Mouse (Mus musculus): ENCODE data around the gene Rab43. TPM values are rescaled to one million over a fixed set of nuclear protein-coding genes. Genes with fewer than 3 reads are reported as not detected.
A peak's percentile ranks its signal among the peaks of the same experiment; 100 is the strongest.

Rab43 gene
- polyA plus RNA-seq, 1 experiment from 2014 or later, result 8.2 TPM

GRCm38 (mm10) chr6:87793821-87794510 lies 18.0 kb downstream of the Rab43 start:
- no peak for ATAC-seq (replicated peaks; ENCODE audit: insufficient number of reproducible peaks, insufficient read depth, low FRiP score, low read depth)
- Histone ChIP-seq H3K4me2 (no peak overlapping the region), H3K4me3 (no peak overlapping the region), H3K27me3 (no peaks in the 10 kb centered on the region), H3K9me3 (replicated peaks) (no peaks in the 10 kb centered on the region), H3K4me1 (replicated peaks) (peaks cover 20% of the 10 kb centered on the region), H3K27ac (no peak overlapping the region), H3K9ac (no peak overlapping the region), H3K36me3 (peaks cover 10% of the 10 kb centered on the region; the same call in 1 of the 2 replicates)
- 89% methylated on average over 10 of the region's 10 CpGs for WGBS

GRCm38 (mm10) chr6:87791826-87792225 lies 20.1 kb downstream of the Rab43 start:
- WGBS, result 91% methylated on average over 5 of the region's 5 CpGs
- Histone ChIP-seq H3K4me1 (replicated peaks) (peaks cover 25% of the 10 kb centered on the region), H3K4me3 (no peak overlapping the region), H3K27me3 (no peaks in the 10 kb centered on the region), H3K9ac (no peak overlapping the region), H3K9me3 (replicated peaks) (no peaks in the 10 kb centered on the region), H3K36me3 (peaks cover 10% of the 10 kb centered on the region; the same call in 1 of the 2 replicates), H3K4me2 (no peak overlapping the region), H3K27ac (no peak overlapping the region)
- no peak for ATAC-seq (replicated peaks; ENCODE audit: insufficient number of reproducible peaks, insufficient read depth, low FRiP score, low read depth)

GRCm38 (mm10) chr6:87790779-87791480 lies 21.0 kb downstream of the Rab43 start:
- H3K9ac ChIP-seq, result no peak overlapping the region
- H3K4me2 ChIP-seq, result no peak overlapping the region
- H3K36me3 ChIP-seq, result peaks cover 10% of the 10 kb centered on the region; the same call in 1 of the 2 replicates
- H3K9me3 ChIP-seq (replicated peaks), result no peaks in the 10 kb centered on the region
- WGBS, result 56% methylated on average over 7 of the region's 7 CpGs
- peaks cover 23% of the 10 kb centered on the region for H3K4me1 ChIP-seq (replicated peaks)
- H3K4me3 ChIP-seq, result no peak overlapping the region
- ATAC-seq (replicated peaks; ENCODE audit: insufficient number of reproducible peaks, insufficient read depth, low FRiP score, low read depth), result no peak
- H3K27me3 ChIP-seq, result no peaks in the 10 kb centered on the region
- H3K27ac ChIP-seq, result no peak overlapping the region

- Histone ChIP-seq H3K27ac (peak overlapping the region; percentile 64), H3K4me3 (no peak overlapping the region), H3K9ac (no peak overlapping the region), H3K36me3 (peaks cover 10% of the 10 kb centered on the region; the same call in 1 of the 2 replicates), H3K9me3 (replicated peaks) (no peaks in the 10 kb centered on the region), H3K27me3 (no peaks in the 10 kb centered on the region), H3K4me1 (replicated peaks) (peaks cover 23% of the 10 kb centered on the region), H3K4me2 (no peak overlapping the region)
- WGBS, result 89% methylated on average over 6 of the region's 6 CpGs
- ATAC-seq (replicated peaks; ENCODE audit: insufficient number of reproducible peaks, insufficient read depth, low FRiP score, low read depth), result no peak
Measured at GRCm38 (mm10) chr6:87789791-87790190, 22.2 kb downstream of the Rab43 start.

GRCm38 (mm10) chr6:87788896-87789587 lies 22.9 kb downstream of the Rab43 start:
- no peak overlapping the region for H3K4me3 ChIP-seq
- H3K36me3 ChIP-seq, result peaks cover 10% of the 10 kb centered on the region; the same call in 1 of the 2 replicates
- peak overlapping the region; percentile 64 for H3K27ac ChIP-seq
- 36% methylated on average over 5 of the region's 5 CpGs for whole genome bisulfite sequencing
- H3K27me3 ChIP-seq, result no peaks in the 10 kb centered on the region
- H3K4me1 ChIP-seq (replicated peaks), result peaks cover 23% of the 10 kb centered on the region
- no peaks in the 10 kb centered on the region for H3K9me3 ChIP-seq (replicated peaks)
- H3K9ac ChIP-seq, result no peak overlapping the region
- no peak overlapping the region for H3K4me2 ChIP-seq
- peak; percentile 41; the same call in 1 of the 2 replicates for ATAC-seq (replicated peaks; ENCODE audit: insufficient number of reproducible peaks, insufficient read depth, low FRiP score, low read depth)

- Histone ChIP-seq H3K9me3 (replicated peaks) (no peaks in the 10 kb centered on the region), H3K27ac (no peak overlapping the region), H3K4me3 (no peak overlapping the region), H3K4me1 (replicated peaks) (peaks cover 23% of the 10 kb centered on the region), H3K9ac (no peak overlapping the region), H3K27me3 (no peaks in the 10 kb centered on the region), H3K4me2 (no peak overlapping the region), H3K36me3 (peaks cover 10% of the 10 kb centered on the region; the same call in 1 of the 2 replicates)
- 91% methylated on average over 9 of the region's 9 CpGs for WGBS
- ATAC-seq (replicated peaks; ENCODE audit: insufficient number of reproducible peaks, insufficient read depth, low FRiP score, low read depth), result no peak
Measured at GRCm38 (mm10) chr6:87788266-87788895, 23.6 kb downstream of the Rab43 start.

GRCm38 (mm10) chr6:87787108-87787890 lies 24.7 kb downstream of the Rab43 start:
- H3K9me3 ChIP-seq (replicated peaks), result no peaks in the 10 kb centered on the region
- no peak overlapping the region for H3K27ac ChIP-seq
- no peak overlapping the region for H3K4me3 ChIP-seq
- peaks cover 6% of the 10 kb centered on the region; the same call in 1 of the 2 replicates for H3K36me3 ChIP-seq
- no peak overlapping the region for H3K4me2 ChIP-seq
- 67% methylated on average over 6 of the region's 6 CpGs for WGBS
- no peak overlapping the region for H3K9ac ChIP-seq
- no peaks in the 10 kb centered on the region for H3K27me3 ChIP-seq
- H3K4me1 ChIP-seq (replicated peaks), result peaks cover 23% of the 10 kb centered on the region
- ATAC-seq (replicated peaks; ENCODE audit: insufficient number of reproducible peaks, insufficient read depth, low FRiP score, low read depth), result no peak

GRCm38 (mm10) chr6:87786621-87787020 lies 25.3 kb downstream of the Rab43 start:
- no peaks in the 10 kb centered on the region for H3K27me3 ChIP-seq
- H3K4me3 ChIP-seq, result no peak overlapping the region
- no peak for ATAC-seq (replicated peaks; ENCODE audit: insufficient number of reproducible peaks, insufficient read depth, low FRiP score, low read depth)
- no peak overlapping the region for H3K9ac ChIP-seq
- H3K4me2 ChIP-seq, result no peak overlapping the region
- WGBS, result 72% methylated on average over 5 of the region's 5 CpGs
- H3K36me3 ChIP-seq, result no peaks in the 10 kb centered on the region
- no peaks in the 10 kb centered on the region for H3K9me3 ChIP-seq (replicated peaks)
- H3K27ac ChIP-seq, result no peak overlapping the region
- H3K4me1 ChIP-seq (replicated peaks), result peaks cover 23% of the 10 kb centered on the region

GRCm38 (mm10) chr6:87784033-87784432 lies 27.9 kb downstream of the Rab43 start:
- no peaks in the 10 kb centered on the region for H3K9me3 ChIP-seq (replicated peaks)
- H3K4me3 ChIP-seq, result no peak overlapping the region
- H3K36me3 ChIP-seq, result no peaks in the 10 kb centered on the region
- H3K4me1 ChIP-seq (replicated peaks), result peaks cover 5% of the 10 kb centered on the region
- no peak overlapping the region for H3K27ac ChIP-seq
- no peak overlapping the region for H3K4me2 ChIP-seq
- 45% methylated on average over 8 of the region's 8 CpGs for WGBS
- no peak for ATAC-seq (replicated peaks; ENCODE audit: insufficient number of reproducible peaks, insufficient read depth, low FRiP score, low read depth)
- H3K27me3 ChIP-seq, result no peaks in the 10 kb centered on the region
- H3K9ac ChIP-seq, result no peak overlapping the region

- Histone ChIP-seq H3K27ac (no peak overlapping the region), H3K4me1 (replicated peaks) (peaks cover 15% of the 10 kb centered on the region), H3K36me3 (no peaks in the 10 kb centered on the region), H3K4me3 (no peak overlapping the region), H3K9me3 (replicated peaks) (no peaks in the 10 kb centered on the region), H3K27me3 (no peaks in the 10 kb centered on the region), H3K9ac (no peak overlapping the region), H3K4me2 (no peak overlapping the region)
- ATAC-seq (replicated peaks; ENCODE audit: insufficient number of reproducible peaks, insufficient read depth, low FRiP score, low read depth), result no peak
- WGBS, result 72% methylated on average over 10 of the region's 10 CpGs
Measured at GRCm38 (mm10) chr6:87780546-87781301, 31.2 kb downstream of the Rab43 start.
